Mouse (Mus musculus) kidney, embryonic 14.5 days (tissue): Measurements from ENCODE around the gene Smcp. TPM values are rescaled to one million over a fixed set of nuclear protein-coding genes. Genes with fewer than 3 reads are reported as not detected.

Source experiments
- ATAC-seq: fragments of 200-750 bp; cut with Nextera tagmentation; 2 replicates; pipeline ENCODE4 v1.8.0; 2017; ENCODE audit warnings: moderate number of reproducible peaks, mild to moderate bottlenecking, moderate TSS enrichment, moderate library complexity; ENCODE audit not compliant: low FRiP score, low TSS enrichment
- H3K27ac ChIP-seq: fragments of 300-500 bp; sonication (generic); 2 replicates; pipeline ENCODE4 v1.5.1; 2014; ENCODE audit warnings: low read depth, mild to moderate bottlenecking, low read length, moderate library complexity, mixed read lengths
- H3K27me3 ChIP-seq: fragments of 300-500 bp; sonication (generic); 2 replicates; pipeline ENCODE4 v1.6.1; 2014; ENCODE audit warnings: mild to moderate bottlenecking, low read length; ENCODE audit not compliant: control insufficient read depth, insufficient read depth
- H3K36me3 ChIP-seq: fragments of 300-500 bp; sonication (generic); 2 replicates; pipeline ENCODE4 v1.6.1; 2014; ENCODE audit warnings: low read length, mixed read lengths; ENCODE audit not compliant: control insufficient read depth, insufficient read depth
- H3K4me1 ChIP-seq: fragments of 300-500 bp; sonication (generic); 2 replicates; pipeline ENCODE4 v1.6.1; 2014; ENCODE audit warnings: low read length, mixed read lengths; ENCODE audit not compliant: control insufficient read depth, insufficient read depth
- H3K4me2 ChIP-seq: fragments of 300-500 bp; sonication (generic); replicated peaks from 2 replicates; pipeline ENCODE4 v1.6.1; 2014; ENCODE audit warnings: low read depth, mild to moderate bottlenecking, low read length
- H3K4me3 ChIP-seq: fragments of 300-500 bp; sonication (generic); 2 replicates; pipeline ENCODE4 v1.5.1; 2014; ENCODE audit warnings: mild to moderate bottlenecking, low read length
- H3K9ac ChIP-seq: fragments of 300-500 bp; sonication (generic); 2 replicates; pipeline ENCODE4 v1.6.1; 2014; ENCODE audit warnings: low read depth, mild to moderate bottlenecking, low read length, moderate library complexity
- H3K9me3 ChIP-seq: fragments of 300-500 bp; sonication (generic); 2 replicates; pipeline ENCODE4 v1.6.1; 2016; ENCODE audit warnings: low read length; ENCODE audit not compliant: control insufficient read depth
- whole genome bisulfite sequencing: fragments of 180-500 bp; shearing (Covaris S2); extraction: QIAGEN DNeasy Blood & Tissue Kit; methylation state at CpG from one replicate; pipeline ENCODE4 v1.1.7; 2014; 5-methylcytosine and 5-hydroxymethylcytosine counted together
- polyA plus RNA-seq: library from polyadenylated mRNA; unstranded; fragments of >200 nt; fragmentation: Nextera tagmentation; extraction: Ambion mirVana; gene quantifications from 2 replicates; pipeline ENCODE4 v1.2.1, GENCODE M21; 2014

The Smcp gene
- polyA plus RNA-seq, 1 experiment from 2014 or later: not detected

GRCm38 (mm10) chr3:92598429-92598828 lies 9.6 kb upstream of the Smcp start:
- no peaks in the 10 kb centered on the region for H3K4me1 ChIP-seq
- WGBS: 87% methylated on average over 2 of the region's 2 CpGs
- no peaks in the 10 kb centered on the region for H3K27me3 ChIP-seq
- ATAC-seq: no peak
- no peak overlapping the region for H3K4me3 ChIP-seq
- no peak overlapping the region for H3K27ac ChIP-seq
- no peak overlapping the region for H3K4me2 ChIP-seq
- no peak overlapping the region for H3K9ac ChIP-seq
- no peaks in the 10 kb centered on the region for H3K9me3 ChIP-seq
- no peaks in the 10 kb centered on the region for H3K36me3 ChIP-seq

- Histone ChIP-seq H3K9ac (no peak overlapping the region), H3K9me3 (no peaks in the 10 kb centered on the region), H3K27ac (no peak overlapping the region), H3K36me3 (no peaks in the 10 kb centered on the region), H3K4me1 (no peaks in the 10 kb centered on the region), H3K4me3 (no peak overlapping the region), H3K27me3 (no peaks in the 10 kb centered on the region), H3K4me2 (no peak overlapping the region)
- ATAC-seq: no peak
- 78% methylated on average over 3 of the region's 3 CpGs for WGBS
These were observed 1.6 kb downstream of the Smcp start for GRCm38 (mm10) chr3:92587190-92587589.

GRCm38 (mm10) chr3:92585055-92585454 lies 3.7 kb downstream of the Smcp start:
- no peak overlapping the region for H3K27ac ChIP-seq
- H3K4me2 ChIP-seq: no peak overlapping the region
- no peaks in the 10 kb centered on the region for H3K36me3 ChIP-seq
- H3K9ac ChIP-seq: no peak overlapping the region
- no peak overlapping the region for H3K4me3 ChIP-seq
- no peaks in the 10 kb centered on the region for H3K4me1 ChIP-seq
- H3K9me3 ChIP-seq: no peaks in the 10 kb centered on the region
- ATAC-seq: no peak
- H3K27me3 ChIP-seq: no peaks in the 10 kb centered on the region
- 59% methylated on average over 1 of the region's 1 CpGs for WGBS

- Histone ChIP-seq H3K27me3 (no peaks in the 10 kb centered on the region), H3K9ac (no peak overlapping the region), H3K4me1 (no peaks in the 10 kb centered on the region), H3K4me2 (no peak overlapping the region), H3K4me3 (no peak overlapping the region), H3K9me3 (no peaks in the 10 kb centered on the region), H3K27ac (no peak overlapping the region), H3K36me3 (no peaks in the 10 kb centered on the region)
- 65% methylated on average over 3 of the region's 3 CpGs for WGBS
- no peak for ATAC-seq
These were observed 5.5 kb downstream of the Smcp start for GRCm38 (mm10) chr3:92583164-92583826.

GRCm38 (mm10) chr3:92579508-92579907 lies 9.3 kb downstream of the Smcp start:
- no peak for ATAC-seq
- H3K4me1 ChIP-seq: no peaks in the 10 kb centered on the region
- WGBS: 83% methylated on average over 1 of the region's 1 CpGs

GRCm38 (mm10) chr3:92578652-92579413 lies 10.0 kb downstream of the Smcp start:
- no peak for ATAC-seq
- 67% methylated on average over 4 of the region's 4 CpGs for WGBS

More at GRCm38 (mm10) chr3:92579508-92579907, 9.3 kb downstream of the Smcp start:
- no peak overlapping the region for H3K27ac ChIP-seq
- H3K9ac ChIP-seq: no peak overlapping the region
- H3K4me2 ChIP-seq: no peak overlapping the region
- H3K36me3 ChIP-seq: no peaks in the 10 kb centered on the region
- no peak overlapping the region for H3K4me3 ChIP-seq
- no peaks in the 10 kb centered on the region for H3K9me3 ChIP-seq
- no peaks in the 10 kb centered on the region for H3K27me3 ChIP-seq

GRCm38 (mm10) chr3:92573449-92574041 lies 15.3 kb downstream of the Smcp start, which contains the start of gene Ivl:
Gene Ivl, minus strand, starts transcription at chr3:92573735.
- Histone ChIP-seq H3K27me3 (no peaks in the 10 kb centered on the region), H3K9ac (no peak within 1 kb of the TSS), H3K36me3 (no peaks in the 10 kb centered on the region), H3K27ac (no peak within 1 kb of the TSS), H3K4me3 (no peak within 1 kb of the TSS), H3K9me3 (no peaks in the 10 kb centered on the region), H3K4me2 (no peak within 1 kb of the TSS), H3K4me1 (peaks cover 17% of the 10 kb centered on the region)
- 71% methylated on average over 1 of the region's 1 CpGs for WGBS
- 0 out of 2 replicates have a peak, but pooled peaks have one; percentile 29 for ATAC-seq

More at GRCm38 (mm10) chr3:92578652-92579413, 10.0 kb downstream of the Smcp start:
- no peaks in the 10 kb centered on the region for H3K4me1 ChIP-seq
- no peak overlapping the region for H3K4me3 ChIP-seq
- H3K27me3 ChIP-seq: no peaks in the 10 kb centered on the region
- H3K36me3 ChIP-seq: no peaks in the 10 kb centered on the region
- no peaks in the 10 kb centered on the region for H3K9me3 ChIP-seq
- H3K27ac ChIP-seq: no peak overlapping the region
- no peak overlapping the region for H3K4me2 ChIP-seq
- H3K9ac ChIP-seq: no peak overlapping the region

- Histone ChIP-seq H3K9ac (no peak overlapping the region), H3K4me1 (peaks cover 17% of the 10 kb centered on the region), H3K36me3 (no peaks in the 10 kb centered on the region), H3K4me2 (no peak overlapping the region), H3K4me3 (no peak overlapping the region), H3K9me3 (no peaks in the 10 kb centered on the region), H3K27ac (no peak overlapping the region), H3K27me3 (no peaks in the 10 kb centered on the region)
- 28% methylated on average over 2 of the region's 2 CpGs for WGBS
- peak; percentile 82; the same call in 1 of the 2 replicates for ATAC-seq
These were observed 16.2 kb downstream of the Smcp start for GRCm38 (mm10) chr3:92572514-92573155.
